Mouse (Mus musculus): ENCODE measurements at regions not wholly inside any gene's neighbourhood (a gene's known extent, or its start where the extent isn't known, plus 50 kb on each side); places are given as distances from the start of the nearest gene placed in this dataset.

GRCm38 (mm10) chr6:35595012-35595411 lies 55.3 kb upstream of the Mtpn start:
- TF ChIP-seq TBP (IDR thresholded peaks at IDR 0.05; ENCODE audit: low read depth, low read length) (no peak), RAD21 (IDR thresholded peaks at IDR 0.05; ENCODE audit: low read depth, low read length) (no peak), TCF12 (IDR thresholded peaks at IDR 0.05; ENCODE audit: low read depth, low read length) (no peak), CHD2 (IDR thresholded peaks at IDR 0.05; ENCODE audit: low read length) (no peak), POLR2AphosphoS2 (IDR thresholded peaks at IDR 0.05; ENCODE audit: low read length) (no peak), JUND (IDR thresholded peaks at IDR 0.05; ENCODE audit: low read depth, low read length) (no peak), ZC3H11A (IDR thresholded peaks at IDR 0.05; ENCODE audit: low read depth, low read length) (no peak), E2F4 (IDR thresholded peaks at IDR 0.05; ENCODE audit: borderline replicate concordance, low read depth, low read length) (no peak), CTCF (IDR thresholded peaks at IDR 0.05 in 2 of 3, conservative IDR thresholded peaks at IDR 0.05 in 1 of 3; ENCODE audit: control insufficient read depth in 1 of 3, insufficient read depth in 1 of 3, low read depth in 2 of 3, low read length in 3 of 3, poor library complexity in 1 of 3, severe bottlenecking in 1 of 3) (no peak), ZKSCAN1 (IDR thresholded peaks at IDR 0.05; ENCODE audit: low read depth, low read length) (no peak), MXI1 (IDR thresholded peaks at IDR 0.05; ENCODE audit: low read depth, low read length) (no peak), NRF1 (IDR thresholded peaks at IDR 0.05; ENCODE audit: insufficient read depth, low read depth, low read length, poor library complexity, severe bottlenecking) (no peak)
- H3K4me1 ChIP-seq (ENCODE audit: control insufficient read depth in 1 of 2, insufficient read depth in 2 of 2, low read length in 2 of 2) = no peaks in the 10 kb centered on the region
- no peaks in the 10 kb centered on the region for H3K36me3 ChIP-seq (ENCODE audit: control insufficient read depth in 1 of 2, insufficient read depth in 2 of 2, low read length in 2 of 2)
- no peak overlapping the region for H3K27ac ChIP-seq (ENCODE audit: control insufficient read depth, low read depth, low read length)
- no peaks in the 10 kb centered on the region for H3K27me3 ChIP-seq (ENCODE audit: control insufficient read depth in 1 of 2, insufficient read depth in 2 of 2, low read length in 2 of 2)
- no peaks in the 10 kb centered on the region for H3K79me2 ChIP-seq (ENCODE audit: control insufficient read depth, insufficient read depth, low read length, poor library complexity)
- H3K9me3 ChIP-seq (replicated peaks; ENCODE audit: insufficient read depth, low read length) = no peaks in the 10 kb centered on the region
- no peak overlapping the region for H3K9ac ChIP-seq (ENCODE audit: control insufficient read depth, low read depth, low read length, poor library complexity, severe bottlenecking)
- H3K4me3 ChIP-seq (ENCODE audit: control insufficient read depth in 1 of 2, insufficient read depth in 1 of 2, low read depth in 2 of 2, low read length in 2 of 2) = no peak overlapping the region
- DNase-seq (ENCODE audit: low read depth, low spot score) = no peak

- no peak for DNase-seq (ENCODE audit: low read depth, low spot score)
- Histone ChIP-seq H3K4me3 (ENCODE audit: control insufficient read depth in 1 of 2, insufficient read depth in 1 of 2, low read depth in 2 of 2, low read length in 2 of 2) (no peak overlapping the region), H3K36me3 (ENCODE audit: control insufficient read depth in 1 of 2, insufficient read depth in 2 of 2, low read length in 2 of 2) (no peaks in the 10 kb centered on the region), H3K27me3 (ENCODE audit: control insufficient read depth in 1 of 2, insufficient read depth in 2 of 2, low read length in 2 of 2) (no peaks in the 10 kb centered on the region), H3K9ac (ENCODE audit: control insufficient read depth, low read depth, low read length, poor library complexity, severe bottlenecking) (no peak overlapping the region), H3K27ac (ENCODE audit: control insufficient read depth, low read depth, low read length) (no peak overlapping the region), H3K79me2 (ENCODE audit: control insufficient read depth, insufficient read depth, low read length, poor library complexity) (no peaks in the 10 kb centered on the region), H3K9me3 (replicated peaks; ENCODE audit: insufficient read depth, low read length) (no peaks in the 10 kb centered on the region), H3K4me1 (ENCODE audit: control insufficient read depth in 1 of 2, insufficient read depth in 2 of 2, low read length in 2 of 2) (no peaks in the 10 kb centered on the region)
- TF ChIP-seq RCOR1 (IDR thresholded peaks at IDR 0.05; ENCODE audit: low read depth, low read length) (no peak), SMC3 (IDR thresholded peaks at IDR 0.05; ENCODE audit: low read depth, low read length) (no peak), MXI1 (IDR thresholded peaks at IDR 0.05; ENCODE audit: low read depth, low read length) (no peak), ELF1 (IDR thresholded peaks at IDR 0.05; ENCODE audit: low read depth, low read length) (no peak), GABPA (IDR thresholded peaks at IDR 0.05; ENCODE audit: low read depth, low read length) (no peak), ZC3H11A (IDR thresholded peaks at IDR 0.05; ENCODE audit: low read depth, low read length) (no peak), USF1 (IDR thresholded peaks at IDR 0.05; ENCODE audit: low read depth, low read length) (no peak), CTCF (IDR thresholded peaks at IDR 0.05 in 2 of 3, conservative IDR thresholded peaks at IDR 0.05 in 1 of 3; ENCODE audit: control insufficient read depth in 1 of 3, insufficient read depth in 1 of 3, low read depth in 2 of 3, low read length in 3 of 3, poor library complexity in 1 of 3, severe bottlenecking in 1 of 3) (no peak), BHLHE40 (IDR thresholded peaks at IDR 0.05; ENCODE audit: borderline replicate concordance, low read depth, low read length) (no peak), MAZ (IDR thresholded peaks at IDR 0.05; ENCODE audit: low read depth, low read length) (no peak), MAFK (IDR thresholded peaks at IDR 0.05; ENCODE audit: borderline replicate concordance, low read depth, low read length) (no peak)
These were observed 52.5 kb upstream of the Mtpn start for GRCm38 (mm10) chr6:35592234-35592633.

Data from MEL (cell line).